Mouse (Mus musculus) cerebellum, adult 2 months (tissue): ENCODE results near the gene Plcg2.

ENCODE experiments used
- CTCF ChIP-seq: fragments of 200-500 bp; IDR thresholded peaks from 2 replicates; pipeline ENCODE4 v1.5.1; 2011; ENCODE audit warnings: low read depth, mild to moderate bottlenecking, control low read depth, low read length, moderate library complexity, borderline replicate concordance; ENCODE audit not compliant: insufficient read depth
- POLR2A ChIP-seq: fragments of 200-500 bp; IDR thresholded peaks from 2 replicates; pipeline ENCODE4 v1.6.1; 2011; ENCODE audit warnings: low read length, control low read depth, borderline replicate concordance; ENCODE audit not compliant: insufficient read depth

GRCm38 (mm10) chr8:117678650-117679049 lies 180.6 kb downstream of the Plcg2 start:
- TF ChIP-seq POLR2A (no peak), CTCF (no peak)
